Mouse (Mus musculus): ENCODE results near the gene Bach1.

DNA sequence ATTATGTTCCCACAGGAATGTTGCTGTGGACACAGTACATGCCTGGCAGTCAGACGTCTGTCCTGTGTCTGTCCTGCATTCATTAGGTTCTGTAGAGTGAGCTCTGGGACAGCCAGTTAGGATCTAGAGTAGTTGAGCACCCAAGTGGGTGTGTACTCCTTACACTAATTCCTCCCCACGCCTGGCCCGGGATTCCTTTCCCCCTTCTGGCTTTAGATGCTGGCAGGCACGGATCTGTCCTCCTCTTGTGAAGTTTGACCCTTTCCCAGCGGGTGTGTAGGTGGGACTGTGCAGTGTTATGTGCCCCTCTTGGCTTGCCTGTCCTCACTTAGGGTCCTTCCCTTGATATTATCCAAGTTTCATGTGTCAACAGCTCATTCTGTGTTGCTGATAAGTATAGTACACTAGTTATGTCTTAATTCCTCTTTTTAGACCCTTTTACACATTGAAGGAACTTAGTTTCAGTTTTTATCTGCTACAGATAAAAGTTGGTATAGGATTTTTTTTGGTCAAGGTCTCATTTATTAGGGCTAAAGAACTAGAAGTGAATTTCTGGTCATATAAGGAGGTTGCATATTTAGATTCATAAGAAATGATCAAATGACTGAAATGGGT lies 18.4 kb downstream of the Bach1 start:
- TF ChIP-seq CTCF (IDR thresholded peaks at IDR 0.05) (no peak), EP300 (IDR thresholded peaks at IDR 0.05) (no peak)
